Mouse (Mus musculus) kidney, adult 18-20 months (tissue): ENCODE measurements around the gene Ceacam16.
A peak's percentile ranks its signal among the peaks of the same experiment; 100 is the strongest.

Experiments
- DNase-seq: peaks from one replicate; pipeline ENCODE4 v3.0.0; 2021

The Ceacam16 gene

DNA sequence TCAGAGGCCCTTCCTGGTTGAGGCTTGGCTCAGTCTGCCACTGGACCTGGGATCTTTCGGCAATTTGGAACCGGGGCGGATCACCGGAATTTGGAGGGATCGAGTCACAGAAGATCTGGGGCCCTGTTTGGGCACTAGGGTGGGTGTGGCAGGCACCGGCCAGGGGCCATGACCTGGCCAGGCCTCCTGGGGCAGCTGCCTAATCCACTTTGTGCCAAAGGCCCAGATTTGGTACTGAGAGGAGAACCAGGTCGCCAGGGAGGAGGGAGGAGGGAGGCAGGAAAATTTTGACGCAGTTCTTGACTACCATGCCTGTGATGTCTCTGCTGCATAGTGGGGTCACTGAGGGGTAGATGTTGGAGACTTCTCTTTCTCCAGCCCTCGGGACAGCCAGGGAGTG, at the start of gene Ceacam16:
Gene Ceacam16, minus strand, starts transcription at position 101 of the 400 bp plus-strand sequence.
- no peak for DNase-seq

DNA sequence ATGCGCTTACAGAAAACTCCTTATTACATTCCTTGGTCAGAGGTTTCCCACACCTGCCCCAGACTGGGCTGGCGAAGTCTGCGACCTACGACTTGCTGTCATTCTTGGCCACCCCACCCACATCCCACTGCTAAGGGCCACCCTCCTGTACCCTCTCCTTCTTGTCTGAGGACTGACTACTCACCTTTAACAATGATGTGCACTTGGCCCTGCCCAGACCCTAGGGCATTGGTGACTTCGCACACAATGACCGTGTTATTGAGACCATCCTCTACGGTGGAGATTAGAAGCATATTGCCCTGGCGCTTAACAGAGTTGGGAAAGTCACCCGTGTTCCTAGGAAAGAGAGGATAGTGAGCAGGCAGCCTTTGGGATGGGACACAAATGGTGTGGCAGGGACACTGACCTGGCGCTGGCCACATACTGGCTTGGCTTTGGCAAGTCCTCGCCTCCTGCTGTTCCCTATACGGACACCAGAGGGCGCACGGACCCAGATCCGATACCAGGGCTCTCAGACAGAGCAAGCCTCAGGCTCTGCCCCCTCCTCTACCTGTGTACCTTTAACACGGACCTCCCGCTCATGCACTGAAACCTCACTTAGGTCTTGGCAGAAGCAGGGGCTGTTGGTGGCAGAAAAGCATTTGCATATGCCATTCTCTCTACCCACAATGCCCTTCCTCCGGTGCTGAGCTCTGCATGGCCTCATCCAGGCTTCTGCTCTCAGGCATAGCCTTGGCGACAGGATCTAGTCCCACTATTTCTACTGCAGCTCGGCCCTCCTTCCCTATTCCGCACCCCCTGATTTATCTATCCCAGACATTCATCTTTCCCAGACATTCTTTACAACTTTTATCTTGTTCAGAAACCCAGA, 49.6 kb upstream of the Ceacam16 start:
- DNase-seq, result peak; percentile 89

DNA sequence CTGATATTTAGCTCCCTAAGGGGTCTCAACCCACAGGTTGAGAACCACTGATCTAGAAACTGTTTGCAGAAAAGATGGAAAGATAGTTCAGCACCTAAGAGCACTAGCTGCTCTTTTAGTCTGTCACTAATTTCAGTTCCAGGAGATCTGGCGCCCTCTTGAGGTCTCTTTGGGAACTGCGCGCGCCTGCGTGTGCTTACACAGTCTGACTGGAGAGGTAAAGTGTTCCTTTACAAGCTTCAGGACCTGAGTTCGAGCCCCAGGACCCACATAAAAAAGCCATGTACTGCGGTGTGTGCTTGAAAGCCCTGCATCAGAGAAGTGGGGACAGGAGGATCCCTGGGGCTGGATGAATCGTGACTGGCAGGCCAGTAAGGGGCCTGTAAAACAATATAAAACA, 28.8 kb upstream of the Ceacam16 start:
- peak; percentile 61 for DNase-seq

DNA sequence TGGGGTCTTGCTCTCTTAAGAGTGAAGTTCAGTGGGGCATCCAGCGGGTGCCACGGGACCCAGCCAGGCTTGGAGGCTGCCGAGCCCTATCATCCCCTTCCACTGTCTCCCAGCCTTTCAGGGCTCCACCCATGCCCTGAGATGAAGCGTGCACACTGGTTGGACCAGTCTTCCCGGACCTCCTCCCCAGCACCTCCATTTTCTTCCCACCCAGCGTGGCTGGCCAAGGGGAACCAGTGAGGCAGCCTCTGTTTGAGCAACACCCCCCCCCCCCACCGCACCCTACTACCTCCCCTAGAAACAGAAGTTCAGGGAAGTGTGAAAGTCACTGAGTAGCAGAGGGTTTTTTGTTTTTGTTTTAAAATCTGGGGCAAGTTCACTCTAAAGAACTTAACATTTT, 26.8 kb upstream of the Ceacam16 start, which contains the start of gene Ceacam19:
Gene Ceacam19, minus strand, starts transcription at position 117 of the 400 bp plus-strand sequence.
- no peak for DNase-seq

DNA sequence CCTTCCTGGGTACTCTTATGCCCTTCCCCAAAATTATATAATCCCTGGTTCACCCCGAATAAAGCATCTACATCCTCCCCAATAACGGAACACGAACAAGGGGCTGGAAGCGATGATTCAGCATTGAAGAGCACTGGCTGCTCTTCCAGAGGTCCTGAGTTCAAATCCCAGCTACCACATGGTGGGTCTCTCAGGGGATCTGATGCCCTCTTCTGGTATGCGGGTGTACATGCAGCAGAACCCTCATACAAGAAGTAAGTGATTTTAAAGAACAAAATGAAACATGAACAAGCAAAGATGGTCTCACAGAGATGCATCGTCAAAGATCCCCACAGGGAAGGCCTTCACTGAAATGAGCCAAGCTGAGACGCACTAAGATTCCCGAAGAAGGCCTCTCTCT, 19.7 kb upstream of the Ceacam16 start:
- no peak for DNase-seq

DNA sequence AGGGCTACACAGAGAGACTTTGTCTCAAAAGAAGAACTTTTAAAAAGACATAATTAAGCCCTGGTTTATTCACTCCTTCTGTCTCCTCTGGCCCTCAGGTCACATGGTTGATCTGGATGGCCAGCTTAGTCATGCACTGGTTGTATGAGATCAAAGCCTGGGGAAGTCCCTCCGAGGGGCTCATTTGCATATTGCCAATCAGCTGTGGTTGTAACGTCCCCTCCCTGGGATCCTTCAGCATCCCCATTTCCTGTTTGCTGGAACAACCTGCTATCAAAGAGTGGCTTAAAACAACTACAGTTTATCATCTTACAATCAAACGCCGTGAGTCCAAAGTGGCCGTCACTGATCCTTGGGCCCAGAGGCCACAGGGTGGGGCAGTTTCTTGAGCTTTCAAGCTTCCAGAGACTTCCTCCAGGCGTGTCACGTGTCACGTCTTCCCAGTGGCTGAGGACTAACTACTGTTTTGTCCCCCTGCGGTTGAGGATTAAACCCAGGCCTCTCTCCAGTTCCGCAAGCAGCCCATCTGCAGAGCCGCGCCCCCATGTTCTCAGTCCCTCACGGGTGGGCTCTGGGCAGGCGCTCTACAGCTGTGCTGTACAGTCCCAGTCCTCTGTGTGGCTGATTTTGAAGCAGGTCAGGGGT, 15.8 kb upstream of the Ceacam16 start:
- DNase-seq, result no peak

DNA sequence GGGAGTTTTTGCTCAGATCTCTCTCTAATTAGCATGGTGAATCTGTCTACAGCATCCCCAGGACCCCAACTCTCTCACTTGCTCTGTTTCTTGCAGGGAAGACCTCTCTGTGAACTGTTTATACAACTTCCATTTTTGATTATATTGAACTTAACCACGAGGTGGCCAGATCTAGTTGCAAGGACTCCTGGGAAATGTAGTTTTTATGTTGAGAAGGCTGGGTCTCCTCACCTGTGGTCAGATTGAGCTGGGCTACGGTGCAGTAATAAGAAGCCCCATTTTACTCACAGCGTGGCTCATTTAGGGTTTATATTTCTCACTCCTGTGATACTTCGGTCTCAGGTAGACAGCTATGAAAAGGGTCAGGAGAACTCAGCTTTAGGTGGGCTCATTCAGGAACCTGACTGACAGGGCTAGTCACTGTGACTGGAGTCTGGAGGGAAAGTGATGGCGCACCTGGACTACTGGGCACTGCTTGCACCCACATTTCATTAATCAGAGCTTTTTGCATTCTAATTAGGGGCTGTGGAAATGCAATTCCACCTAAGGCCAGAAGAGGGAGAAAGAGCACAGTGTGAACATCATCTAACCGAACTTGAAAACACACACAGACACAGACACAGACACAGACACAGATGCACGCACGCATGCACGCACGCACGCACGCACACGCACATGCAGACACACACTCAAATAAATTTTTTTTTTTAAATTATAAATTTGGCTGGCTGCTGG, 15.0 kb upstream of the Ceacam16 start:
- peak; percentile 50 for DNase-seq

DNA sequence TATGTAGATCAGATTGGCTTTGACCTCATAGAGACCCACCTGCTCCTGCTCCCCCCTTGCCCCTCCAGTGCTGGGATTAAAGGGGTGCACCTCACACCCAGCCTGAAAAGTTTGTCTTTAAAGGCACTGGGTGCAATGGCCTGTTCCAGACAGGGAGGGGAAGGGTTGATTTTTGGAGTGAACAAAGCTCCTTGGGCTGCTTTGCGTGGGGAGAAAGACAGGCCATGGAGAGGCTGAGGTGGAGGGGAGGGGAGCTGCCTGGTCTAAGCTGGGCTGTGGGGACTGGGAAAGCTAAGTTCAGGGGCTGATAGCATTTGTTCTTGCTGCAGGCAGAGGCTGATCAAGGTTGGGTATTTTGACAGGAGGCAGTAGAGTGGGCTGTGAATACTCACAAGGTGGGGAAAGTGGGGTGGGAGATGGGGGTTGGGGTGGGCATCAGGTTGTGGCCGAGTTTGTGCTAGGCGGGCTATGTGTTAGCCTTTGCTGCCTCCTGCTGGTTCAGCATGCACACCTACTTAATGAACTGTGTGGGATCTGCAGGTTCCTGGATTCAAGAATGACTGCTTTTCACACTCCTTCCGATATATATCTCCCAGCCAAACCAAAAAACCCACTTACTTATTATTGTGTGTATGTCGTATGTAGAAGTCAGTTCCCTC, 11.0 kb upstream of the Ceacam16 start:
- DNase-seq, result peak; percentile 56

DNA sequence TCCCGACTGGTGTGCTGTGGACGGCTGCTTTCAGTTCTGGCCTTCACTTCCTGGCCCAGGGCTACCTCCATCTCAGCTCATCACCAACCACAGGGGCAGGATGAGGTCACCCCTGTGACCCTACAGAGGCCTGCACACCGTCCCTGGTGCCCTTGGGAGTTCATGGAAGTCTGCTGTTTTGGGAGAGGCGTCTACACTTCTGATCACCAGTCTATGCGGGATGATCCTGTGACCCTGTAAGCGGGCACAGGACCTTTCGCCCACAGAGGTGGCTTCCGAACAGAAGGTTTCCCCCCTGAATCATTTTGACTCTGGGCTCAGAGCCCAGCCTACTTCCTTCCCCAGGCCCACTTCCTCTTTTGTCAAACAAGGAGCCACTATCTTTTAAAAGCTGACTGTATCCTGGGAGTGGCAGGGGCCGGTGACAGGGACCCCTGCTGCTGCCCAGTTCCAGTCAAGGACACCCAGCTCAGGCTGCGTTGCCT, 10.1 kb upstream of the Ceacam16 start:
- DNase-seq, result peak; percentile 45

DNA sequence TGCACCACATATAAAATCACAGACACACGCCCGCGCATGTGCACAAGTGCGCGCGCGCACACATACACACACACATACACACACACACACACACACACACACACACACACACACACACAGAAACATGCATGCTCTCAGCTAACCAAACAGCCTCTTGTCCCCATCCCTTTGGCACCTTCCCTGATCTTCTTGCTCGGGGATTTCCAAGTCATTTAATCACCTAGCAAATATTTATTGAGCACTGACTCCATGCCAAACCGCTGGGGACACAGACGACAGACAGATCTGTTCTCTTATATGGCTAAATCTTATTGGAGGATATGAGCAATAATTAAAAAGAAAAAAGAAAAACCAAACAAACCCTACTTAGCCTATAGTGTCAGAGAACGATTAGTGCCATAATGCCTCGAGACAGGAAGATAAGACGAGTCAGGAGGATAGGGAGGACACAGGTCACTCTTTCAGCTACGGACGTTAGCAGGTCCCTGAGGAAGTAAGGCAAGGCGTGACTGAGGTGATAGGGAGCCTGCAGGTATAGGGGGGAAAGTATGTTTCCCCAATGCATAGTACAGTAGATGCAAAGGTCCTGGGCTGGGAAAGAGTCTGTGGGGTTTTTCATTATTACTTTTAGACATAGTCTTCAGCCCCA, 6.8 kb upstream of the Ceacam16 start:
- no peak for DNase-seq

DNA sequence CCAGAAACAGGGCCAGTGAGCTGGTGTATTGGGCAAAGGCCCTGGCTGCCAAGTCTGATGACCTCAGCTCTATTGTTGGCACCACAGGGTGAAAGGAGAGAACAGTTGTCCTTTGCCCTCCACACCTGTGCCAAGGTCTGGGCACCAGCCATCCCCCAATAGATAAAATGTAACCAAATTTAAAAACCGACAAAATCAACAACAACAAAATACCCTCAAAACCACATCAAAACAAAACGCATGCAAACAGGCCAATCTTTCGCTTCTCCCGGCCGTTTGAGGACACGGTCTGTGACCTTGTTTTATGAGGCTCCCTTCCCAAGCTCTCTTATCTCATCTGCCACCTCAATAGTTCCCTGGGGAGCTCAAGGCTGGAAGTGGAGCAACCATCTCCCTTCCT, 5.4 kb upstream of the Ceacam16 start:
- peak; percentile 61 for DNase-seq

DNA sequence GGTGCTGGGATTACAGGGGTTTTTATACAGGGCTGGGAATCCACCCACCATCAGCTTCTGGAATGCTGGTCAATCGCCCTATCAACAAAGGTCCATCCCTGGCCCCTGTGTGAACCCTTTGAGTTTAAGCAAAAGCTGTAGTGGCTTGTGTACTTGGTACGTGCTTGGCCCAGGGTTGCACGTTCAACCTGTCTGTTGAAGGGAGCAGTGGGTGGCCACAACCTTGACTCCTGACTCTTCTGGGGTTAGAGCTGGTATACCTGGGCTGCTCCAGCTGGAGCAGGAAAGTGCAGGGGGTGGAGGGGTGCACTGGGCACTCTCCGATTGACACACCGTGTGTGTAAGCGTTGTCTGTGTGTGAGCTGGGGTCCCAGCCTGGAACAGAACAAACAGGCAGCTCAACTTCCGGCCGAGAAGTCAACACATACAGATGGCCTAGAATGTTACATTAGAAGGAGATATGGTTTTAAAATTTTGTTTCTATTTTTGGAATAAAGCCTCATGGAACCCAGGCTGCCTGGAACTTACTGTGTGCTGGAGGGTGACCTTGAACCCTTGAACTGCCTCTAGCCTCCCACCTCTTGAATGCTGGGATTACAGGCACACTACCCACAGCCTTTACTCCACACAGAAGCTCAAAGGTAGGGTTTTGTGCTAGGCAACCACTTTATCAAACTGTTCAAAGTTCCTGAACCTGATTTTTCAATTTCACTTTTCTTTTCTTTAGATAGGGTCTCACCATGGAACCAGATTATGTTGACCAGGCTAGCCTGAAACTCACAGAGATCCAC, 4.3 kb upstream of the Ceacam16 start:
- DNase-seq, result no peak

DNA sequence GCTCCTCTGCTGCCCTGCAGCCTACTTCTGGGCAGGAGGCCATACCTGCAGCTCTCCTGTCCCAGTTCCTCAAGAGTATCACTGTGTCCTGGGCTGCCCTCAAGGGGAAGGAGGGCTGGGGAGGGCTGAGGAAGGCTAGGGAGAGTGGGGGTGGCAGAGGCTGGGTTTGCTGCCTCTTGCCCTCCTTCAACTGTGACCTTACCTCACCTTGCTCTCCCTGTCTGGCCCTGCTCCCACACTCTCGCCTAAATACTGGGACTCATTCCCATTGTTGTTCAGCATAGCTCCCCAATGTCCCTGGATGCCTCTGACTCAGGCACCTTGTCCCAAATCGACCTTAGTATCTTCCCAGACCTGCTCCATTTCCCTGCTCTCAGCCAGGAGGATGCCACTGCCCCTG, 3.1 kb upstream of the Ceacam16 start:
- no peak for DNase-seq

DNA sequence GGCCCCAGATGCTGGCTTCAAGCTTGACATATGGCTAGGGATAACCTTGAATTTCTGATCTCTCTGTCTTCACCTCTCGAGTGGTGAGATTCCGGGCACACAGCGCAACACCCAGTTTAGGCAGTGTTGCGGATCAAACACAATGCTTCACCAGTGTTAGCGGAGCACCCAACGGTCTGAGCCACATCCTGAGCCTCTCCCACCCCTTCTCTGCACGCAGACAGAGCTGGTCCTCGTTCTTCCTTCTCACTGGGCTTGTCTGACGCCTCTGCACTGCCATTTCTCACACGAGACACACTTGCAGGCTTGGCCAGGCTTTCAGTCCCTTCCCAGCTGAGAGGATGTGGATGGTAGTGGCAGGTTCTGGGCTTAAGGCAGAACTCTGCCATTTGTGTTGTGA, 1.4 kb downstream of the Ceacam16 start:
- no peak for DNase-seq

DNA sequence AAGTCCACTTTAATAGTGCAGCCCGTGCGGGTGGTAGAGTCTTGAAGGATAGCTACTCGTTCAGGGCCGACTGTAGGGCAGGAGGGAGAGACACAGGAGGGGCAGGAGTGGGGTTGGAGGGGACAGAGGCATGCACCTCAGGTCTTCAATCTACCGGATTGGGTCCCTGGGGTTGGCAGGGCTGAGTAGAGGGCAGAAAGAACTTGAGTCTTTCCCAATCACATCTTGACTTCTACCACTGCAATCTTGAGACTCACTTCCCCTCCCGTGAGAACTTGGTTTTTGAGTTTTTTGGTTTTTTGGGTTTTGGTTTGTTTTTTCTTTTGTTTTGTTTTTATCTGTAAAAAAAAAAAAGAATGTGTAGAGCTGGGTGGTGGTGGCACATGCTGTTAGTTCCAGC, 4.8 kb downstream of the Ceacam16 start:
- DNase-seq, result no peak

DNA sequence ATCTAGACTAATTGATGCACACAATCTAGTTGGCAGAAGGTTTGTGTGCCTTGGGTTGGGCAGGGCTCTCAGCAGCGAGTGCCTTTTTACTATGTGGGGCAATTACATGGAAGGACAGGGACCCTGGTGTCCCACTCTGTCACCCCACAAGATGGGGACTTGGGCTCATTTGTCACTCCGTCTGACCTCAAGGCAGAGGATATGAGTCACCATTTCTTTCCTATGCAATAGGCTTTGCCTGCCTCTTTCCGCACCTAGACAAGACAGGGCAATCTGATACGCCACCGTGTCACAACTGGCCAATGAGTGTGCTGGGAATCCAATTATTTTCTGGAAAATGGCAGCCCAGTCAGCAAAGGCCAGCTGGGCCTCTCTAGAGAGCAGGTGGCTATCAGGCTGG, 5.4 kb downstream of the Ceacam16 start:
- DNase-seq, result no peak

DNA sequence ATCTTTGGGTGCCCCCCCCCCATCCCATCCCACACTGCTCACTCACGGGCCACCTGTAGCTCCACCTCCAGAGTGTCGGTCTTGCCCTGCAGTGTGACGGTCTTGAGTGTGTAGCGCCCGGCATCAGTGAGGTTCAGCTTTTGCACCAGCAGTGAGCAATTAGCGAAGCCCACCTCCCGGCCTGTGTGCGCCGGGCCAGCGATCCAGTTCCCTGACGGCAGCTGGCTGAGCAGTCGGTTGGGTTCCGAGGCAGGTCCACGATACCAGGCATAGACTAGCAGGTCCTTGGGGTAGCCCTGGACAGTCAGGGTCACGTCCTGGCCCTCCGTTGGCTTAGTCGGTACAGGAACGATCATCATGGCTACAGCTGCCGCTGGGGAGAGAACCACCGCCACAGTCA, 7.6 kb downstream of the Ceacam16 start:
- DNase-seq, result no peak

DNA sequence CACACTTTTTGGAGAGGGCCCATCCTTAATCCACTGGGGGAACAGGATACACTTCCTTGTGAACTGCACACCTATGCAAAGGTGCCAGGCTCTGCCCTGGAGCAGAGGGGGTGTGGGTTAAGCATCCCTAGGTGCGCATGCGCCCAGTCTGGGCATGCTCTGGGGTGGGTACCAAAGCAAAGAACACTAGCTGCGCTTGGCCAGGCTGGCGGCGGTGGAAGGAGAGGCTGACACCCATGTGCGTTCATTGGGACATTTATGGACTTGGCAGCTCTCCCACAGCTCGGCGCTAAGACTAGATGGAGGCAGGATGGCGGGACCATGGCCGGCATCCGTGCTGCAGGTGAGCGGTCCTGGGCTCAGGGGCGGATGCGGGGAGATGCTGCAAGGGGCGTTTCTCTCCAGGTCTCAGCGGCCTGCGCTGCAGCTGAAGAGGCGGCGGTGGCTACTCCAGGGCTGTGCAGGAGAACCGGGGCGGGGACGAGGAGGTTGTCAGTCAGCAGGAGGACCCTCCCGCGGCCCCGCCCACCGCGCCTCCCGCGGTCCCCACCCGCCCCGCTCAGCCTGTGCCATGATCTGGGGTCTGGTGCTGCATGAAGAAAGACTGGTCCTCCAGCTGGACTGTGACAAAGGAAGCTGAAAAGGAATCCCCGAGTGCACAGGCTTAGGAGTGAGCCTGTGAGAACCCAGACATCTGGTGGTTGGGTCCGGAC, 9.1 kb downstream of the Ceacam16 start, which contains the start of gene Gm19345:
Gene Gm19345, plus strand, starts transcription at position 146 of the 713 bp plus-strand sequence.
- no peak for DNase-seq

DNA sequence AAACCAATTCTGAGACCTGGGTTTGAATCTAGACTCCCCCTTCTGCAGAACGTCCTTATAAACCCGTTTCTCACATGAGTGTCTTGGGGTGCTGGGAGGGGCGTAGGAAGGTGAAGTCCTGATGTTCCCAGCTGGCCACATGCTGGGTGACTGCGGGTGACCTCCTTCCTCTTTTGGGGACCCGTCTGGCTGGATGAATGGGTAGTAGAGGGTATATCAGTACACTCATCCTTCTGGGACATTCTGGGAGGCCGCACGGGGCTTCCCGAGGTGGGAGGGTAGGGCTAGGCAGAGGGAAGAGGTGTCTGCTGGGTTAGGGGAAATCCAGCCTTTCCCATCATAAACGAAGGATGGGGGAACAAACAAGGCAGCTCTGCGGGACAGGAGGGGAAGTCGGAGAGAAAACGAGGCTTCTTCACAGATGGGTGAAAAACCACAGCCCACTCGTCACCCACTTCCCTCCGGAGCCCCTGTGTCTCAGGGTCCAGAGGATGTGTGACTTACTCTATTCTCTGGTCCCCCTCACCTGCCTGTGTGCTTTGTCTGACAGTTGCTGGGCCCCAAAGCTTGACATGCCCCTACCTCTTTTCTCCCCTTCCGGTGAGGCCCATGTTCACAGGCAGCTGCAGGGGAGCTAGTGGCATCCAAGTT, 16.5 kb downstream of the Ceacam16 start:
- DNase-seq, result no peak

DNA sequence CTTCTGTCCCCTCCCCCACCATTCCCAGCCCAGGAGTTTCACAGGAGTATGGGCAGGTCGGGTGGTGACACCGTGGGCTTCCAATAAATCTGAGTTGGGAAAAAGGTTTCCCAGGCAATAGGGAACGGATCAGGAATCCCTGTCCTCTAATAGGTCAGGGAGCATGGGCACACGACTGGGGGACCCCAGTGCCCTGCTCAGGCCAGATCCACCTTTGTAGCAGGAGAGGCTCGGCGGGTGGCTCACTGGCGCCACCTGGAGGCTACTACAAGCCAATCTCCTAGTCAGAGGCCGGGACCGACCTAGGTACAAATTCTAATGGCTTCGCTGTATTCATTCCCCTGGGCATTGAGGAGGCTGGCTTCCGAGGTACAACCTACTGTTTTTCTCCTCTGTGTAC, 17.5 kb downstream of the Ceacam16 start:
- DNase-seq, result peak; percentile 88
